Mouse (Mus musculus) spleen, adult 2 months (tissue): ENCODE data around the gene Olfr96.

Experiments
- CTCF ChIP-seq: fragments of 200-500 bp; IDR thresholded peaks from 2 replicates; pipeline ENCODE4 v1.5.1; 2011; ENCODE audit warnings: mild to moderate bottlenecking, inconsistent platforms; ENCODE audit not compliant: insufficient read depth, insufficient read length, insufficient replicate concordance; ENCODE audit errors: extremely low read depth
- POLR2A ChIP-seq: fragments of 200-500 bp; IDR thresholded peaks from 2 replicates; pipeline ENCODE4 v1.6.1; 2011; ENCODE audit warnings: low read depth, low read length, inconsistent platforms

GRCm38 (mm10) chr17:37200894-37201293 is 19.1 kb upstream of the Olfr96 start, which contains the start of gene Olfr94:
- no peak for TF ChIP-seq POLR2A
- TF ChIP-seq CTCF: no peak
